In genomic region chr16:55850485-55850884, GRCm38 (mm10) we compare ENCODE assay signal across 1 mouse cellular context.
TF ChIP-seq lines count a peak whose summit lies in the region.

No protein-coding gene starts in this region.

TF ChIP-seq in CH12.LX, 34 proteins besides CTCF, POLR2A, EP300 and RAD21 (continued from another document):
- TF ChIP-seq MEF2A (IDR thresholded peaks at IDR 0.05; ENCODE audit: borderline replicate concordance, low read depth, low read length): peak; percentile 72
- peak; percentile 39 for TF ChIP-seq USF2 (conservative IDR thresholded peaks at IDR 0.05; ENCODE audit: low read depth, low read length)
- peak; percentile 59; the same call in 1 of the 2 replicates for TF ChIP-seq MAFK (IDR thresholded peaks at IDR 0.05; ENCODE audit: insufficient replicate concordance, low read length)
- no peak for TF ChIP-seq JUN (IDR thresholded peaks at IDR 0.05; ENCODE audit: insufficient read depth, low read depth, low read length)
- TF ChIP-seq USF1 (IDR thresholded peaks at IDR 0.05; ENCODE audit: low read depth, low read length): no peak
- TF ChIP-seq RCOR1 (conservative IDR thresholded peaks at IDR 0.05; ENCODE audit: low read depth, low read length): no peak; the same call in 1 of the 2 replicates
- TF ChIP-seq MAX (IDR thresholded peaks at IDR 0.05; ENCODE audit: low read length): 0 out of 2 replicates have a peak, but pooled peaks have one; percentile 55
- TF ChIP-seq IRF4 (IDR thresholded peaks at IDR 0.05; ENCODE audit: low read depth, low read length): peak; percentile 52; the same call in 1 of the 2 replicates
- no peak for TF ChIP-seq NELFE (IDR thresholded peaks at IDR 0.05; ENCODE audit: low read depth, low read length)
- TF ChIP-seq BHLHE40 (IDR thresholded peaks at IDR 0.05; ENCODE audit: low read depth, low read length): peak; percentile 89
- peak; percentile 69 for TF ChIP-seq ETS1 (conservative IDR thresholded peaks at IDR 0.05; ENCODE audit: low read depth, low read length)
- TF ChIP-seq POLR2AphosphoS2 (IDR thresholded peaks at IDR 0.05; ENCODE audit: low read depth, low read length): no peak
- no peak for TF ChIP-seq GABPA (IDR thresholded peaks at IDR 0.05; ENCODE audit: insufficient replicate concordance, low read depth, low read length)
- TF ChIP-seq MYC (IDR thresholded peaks at IDR 0.05; ENCODE audit: low read depth, low read length): peak; percentile 79; the same call in 1 of the 2 replicates
- no peak for TF ChIP-seq ZC3H11A (IDR thresholded peaks at IDR 0.05; ENCODE audit: low read depth, low read length)
- no peak for TF ChIP-seq UBTF (IDR thresholded peaks at IDR 0.05; ENCODE audit: low read depth, low read length)
- TF ChIP-seq HCFC1 (IDR thresholded peaks at IDR 0.05; ENCODE audit: low read depth, low read length): no peak
- no peak for TF ChIP-seq PAX5 (IDR thresholded peaks at IDR 0.05; ENCODE audit: low read length)
- TF ChIP-seq MXI1 (IDR thresholded peaks at IDR 0.05; ENCODE audit: low read depth, low read length): 0 out of 2 replicates have a peak, but pooled peaks have one; percentile 48
- TF ChIP-seq ZMIZ1 (IDR thresholded peaks at IDR 0.05; ENCODE audit: low read depth, low read length): no peak
- 0 out of 2 replicates have a peak, but pooled peaks have one; percentile 41 for TF ChIP-seq TBP (conservative IDR thresholded peaks at IDR 0.05; ENCODE audit: low read depth, low read length)
- no peak for TF ChIP-seq ZNF384 (IDR thresholded peaks at IDR 0.05; ENCODE audit: low read depth, low read length)
- 0 out of 2 replicates have a peak, but pooled peaks have one; percentile 59 for TF ChIP-seq KAT2A (IDR thresholded peaks at IDR 0.05; ENCODE audit: insufficient replicate concordance, low read length)
- no peak for TF ChIP-seq ELF1 (IDR thresholded peaks at IDR 0.05; ENCODE audit: low read depth, low read length)
- TF ChIP-seq SMC3 (IDR thresholded peaks at IDR 0.05; ENCODE audit: low read depth, low read length): peak; percentile 37
- TF ChIP-seq CHD1 (IDR thresholded peaks at IDR 0.05; ENCODE audit: low read depth, low read length): no peak
